Mouse (Mus musculus) layer of hippocampus, adult 2 months (tissue): ENCODE results near the gene Samd15. TPM values are rescaled to one million over a fixed set of nuclear protein-coding genes. Genes with fewer than 3 reads are reported as not detected.

Source experiments
- DNase-seq, 2 experiments: peaks; one replicate each; pipeline ENCODE4 v3.0.0; 2022; ENCODE audit warnings: low spot score in 2 of 2
- H3K27ac ChIP-seq: fragments of 200-600 bp; 2 replicates; pipeline ENCODE4 v1.8.1; 2022
- H3K4me3 ChIP-seq: fragments of 200-600 bp; 2 replicates; pipeline ENCODE4 v1.8.1; 2022; ENCODE audit warnings: mild to moderate bottlenecking
- CTCF ChIP-seq: fragments of 200-600 bp; conservative IDR thresholded peaks from 2 replicates; pipeline ENCODE4 v1.8.1; 2022; ENCODE audit warnings: antibody characterized with exemption, mild to moderate bottlenecking, moderate library complexity
- total RNA-seq, 2 experiments: library from RNA; stranded (reverse); gene quantifications; 2 replicates each; pipeline ENCODE4 v1.2.3; 2021

The Samd15 gene
- total RNA-seq, 2 experiments from 2014 or later = 3.5 to 4.8 TPM

DNA sequence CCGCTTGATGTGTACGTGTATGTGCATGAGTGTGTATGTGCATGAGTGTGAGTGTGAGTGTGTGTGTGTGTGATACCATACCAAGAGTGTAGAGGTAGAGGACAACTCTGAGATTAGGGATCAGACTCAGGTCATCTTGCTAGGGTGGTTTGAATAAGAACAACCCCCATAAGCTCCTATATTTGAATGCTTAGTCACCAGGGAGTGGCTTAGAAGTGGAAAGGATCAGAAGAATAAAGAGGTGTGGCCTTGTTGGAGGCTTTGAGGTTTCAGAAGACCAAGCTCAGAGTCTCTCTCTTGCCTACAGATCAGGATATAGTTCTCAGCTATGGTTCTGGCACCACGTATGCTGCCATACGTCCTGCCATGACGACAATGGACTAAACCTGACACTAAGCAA is 57.1 kb downstream of the Samd15 start:
- TF ChIP-seq CTCF = no peak
- H3K27ac ChIP-seq = no peak overlapping the region
- no peak overlapping the region for H3K4me3 ChIP-seq
- no peak for DNase-seq

DNA sequence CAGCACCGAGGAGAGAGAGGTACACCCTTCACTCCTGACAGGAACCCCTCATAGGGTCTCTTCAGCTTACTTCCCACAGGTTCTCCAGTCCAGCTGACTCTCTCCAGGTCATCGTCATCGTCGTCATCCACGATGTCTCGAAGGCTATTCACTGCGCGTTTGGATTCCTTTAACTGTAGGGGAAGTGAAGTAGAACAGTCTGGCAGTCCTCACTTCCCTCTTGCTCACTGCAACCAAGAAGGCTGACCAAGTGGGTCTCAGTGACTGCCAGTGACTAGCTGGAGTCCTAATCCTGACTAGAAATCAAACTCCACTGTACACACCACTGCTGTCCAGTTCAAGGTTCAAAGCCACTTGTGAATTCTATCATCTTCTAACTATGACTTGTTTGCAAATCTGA is 61.0 kb downstream of the Samd15 start:
- Histone ChIP-seq H3K27ac (no peak overlapping the region), H3K4me3 (no peak overlapping the region)
- DNase-seq = no peak
- no peak for TF ChIP-seq CTCF

Other genes with a start within 250 kb of the Samd15 start
- gene Zdhhc22, start 209.3 kb upstream of the Samd15 start, total RNA-seq = 1 to 10 TPM; 8.6 to 9.0 TPM
- 10 to 100 TPM; 38.1 to 39.3 TPM for gene Tmem63c, start 178.4 kb upstream of the Samd15 start, total RNA-seq
- 1 to 10 TPM; 1.9 to 2.5 TPM for gene Ngb, start 97.2 kb upstream of the Samd15 start, total RNA-seq
- 10 to 100 TPM; 48.7 to 50.9 TPM for gene Gstz1, start 52.6 kb upstream of the Samd15 start, total RNA-seq
- gene Pomt2, start 51.8 kb upstream of the Samd15 start, total RNA-seq = 10 to 100 TPM; 16.4 to 16.5 TPM
- gene Tmed8, start 731 bp downstream of the Samd15 start, total RNA-seq = 10 to 100 TPM; 25.6 to 26.4 TPM
- gene Noxred1, start 39.0 kb downstream of the Samd15 start, total RNA-seq = 1 to 10 TPM; 1.7 to 2.0 TPM
- 10 to 100 TPM; 58.2 to 64.0 TPM for gene Vipas39, start 66.5 kb downstream of the Samd15 start, total RNA-seq
- 100 to 1,000 TPM; 174 to 176 TPM for gene Ahsa1, start 66.8 kb downstream of the Samd15 start, total RNA-seq
- gene Ism2, start 100.0 kb downstream of the Samd15 start, total RNA-seq = under 1 TPM; 0.32 to 0.33 TPM
- 10 to 100 TPM; 26.0 to 33.8 TPM for gene Sptlc2, start 188.6 kb downstream of the Samd15 start, total RNA-seq
- gene Slirp, start 244.2 kb downstream of the Samd15 start, total RNA-seq = 100 to 1,000 TPM in 1 of 2 experiments, 10 to 100 TPM in 1; 92.6 to 101 TPM
- 10 to 100 TPM; 18.1 to 18.6 TPM for gene Alkbh1, start 244.3 kb downstream of the Samd15 start, total RNA-seq